Mouse (Mus musculus) MEL-GATA-1-ER (cell line): Measurements from ENCODE around the gene Vmn2r124.
"Not testable (repeated sequence)": the region's sequence is repeated elsewhere in the genome, so short reads cannot be mapped to it uniquely, and the experiment has no call there.

ENCODE experiments used
- DNase-seq: peaks from one replicate; pipeline ENCODE4 v3.0.0-alpha.2; 2012; ENCODE audit warnings: low read depth; ENCODE audit errors: extremely low read depth

Gene Vmn2r124

GRCm38 (mm10) chr17:18049124-18049523 lies at the start of gene Vmn2r124:
Vmn2r124 (plus strand) TSS chr17:18049424.
- no peak for DNase-seq

DNA sequence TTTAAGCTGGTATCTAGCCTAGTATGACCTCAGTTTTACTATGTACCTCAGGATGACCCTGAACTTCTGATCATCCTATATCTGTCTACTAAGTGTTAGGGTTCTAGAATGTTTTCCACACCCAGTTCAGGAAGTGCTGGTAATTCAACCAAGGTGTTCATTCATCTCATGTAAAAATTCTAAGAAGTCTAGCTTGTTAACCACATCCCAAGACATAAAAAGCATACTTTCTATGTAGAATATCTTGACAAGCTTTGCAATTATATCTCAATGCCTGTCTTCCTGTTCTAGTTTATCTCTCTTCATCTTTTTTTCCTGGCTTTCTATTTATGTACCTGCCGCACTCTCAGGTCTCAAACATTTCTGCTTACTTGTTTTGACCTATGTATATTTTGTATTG lies 44.5 kb upstream of the Vmn2r124 start:
- no peak for DNase-seq

DNA sequence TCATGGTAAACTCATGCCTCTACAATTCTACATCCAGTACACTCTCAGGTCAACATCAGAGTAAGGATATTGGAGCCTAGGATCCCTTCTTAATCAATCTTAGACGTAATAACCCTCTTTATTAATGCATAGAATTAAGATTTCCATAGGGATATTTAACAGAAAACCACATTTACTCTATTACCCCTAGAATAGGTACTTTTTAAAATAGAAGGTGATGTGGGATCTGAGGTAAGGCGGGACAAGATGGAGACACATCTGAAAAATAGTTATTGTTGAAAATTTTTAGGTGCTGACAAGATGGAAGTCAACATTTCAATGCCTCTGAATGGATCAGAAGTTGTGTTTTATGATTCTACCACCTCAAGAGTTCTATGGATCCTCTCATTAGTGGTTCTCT lies 27.8 kb upstream of the Vmn2r124 start, which contains the start of gene Fpr-rs4:
Gene Fpr-rs4, plus strand, starts transcription at position 301 of the 400 bp plus-strand sequence.
- no peak for DNase-seq

GRCm38 (mm10) chr17:18084716-18085115 lies 35.5 kb downstream of the Vmn2r124 start, which contains the start of gene Vmn2r91:
Vmn2r91 (plus strand) TSS chr17:18085016.
- DNase-seq, result not testable (repeated sequence)

GRCm38 (mm10) chr17:18095626-18096025 lies 46.4 kb downstream of the Vmn2r124 start:
- not testable (repeated sequence) for DNase-seq

GRCm38 (mm10) chr17:18102265-18102664 lies 53.0 kb downstream of the Vmn2r124 start:
- not testable (repeated sequence) for DNase-seq
